ENCODE assay signal across 11 mouse cellular contexts in genomic region chr14:33854181-33854580, GRCm38 (mm10).
A peak's percentile ranks its signal among the peaks of the same experiment; 100 is the strongest.
DNase-seq lines count a peak whose midpoint lies in the region.
"Had no signal": no experiment of that assay in that cellular context is flagged by ENCODE, and none has a peak within 500 bp of the region (broad histone marks: within the 10 kb centered on the region; RNA-seq: fewer than 3 reads in every experiment).

No protein-coding gene starts in this region.

- DNase-seq in cerebellum, adult 9-10 months, result peak; percentile 3
- DNase-seq in cerebellum, postnatal 4 days (ENCODE audit: low spot score in 2 of 2), result no peak
- DNase-seq in heart, postnatal 10 days, result peak; percentile 22 to 29
- no peak for DNase-seq in heart, postnatal 36 days
- DNase-seq in adrenal gland, postnatal 36 days, result peak; percentile 34 to 35
- peak; percentile 30 for DNase-seq in skeletal muscle tissue, adult 2 months (ENCODE audit: low read depth, low spot score)
- no peak for DNase-seq in spleen, postnatal 4 days (ENCODE audit: low spot score in 2 of 2)
- DNase-seq: liver; liver, postnatal 0 days; right cerebral cortex, postnatal 14 days; thymus, postnatal 4 days had no signal

- intact Hi-C loops in heart, postnatal 10 days (cut with DNase I), result no loop called here
- intact Hi-C loops in heart, postnatal 36 days (cut with DNase I), result no loop called here

Comparison
In these comparisons a context has a peak if more than half of its experiments do, and no peak if none do; other contexts are left out.
1. DNase-seq: peak in cerebellum, adult 9-10 months (single experiment), heart, postnatal 10 days (2 of 2), adrenal gland, postnatal 36 days (2 of 2) and skeletal muscle tissue, adult 2 months (single experiment); none in cerebellum, postnatal 4 days (0 of 2), heart, postnatal 36 days (0 of 2) and spleen, postnatal 4 days (0 of 2).